Mouse (Mus musculus) myocyte (in vitro differentiated cells): ENCODE measurements around the gene Crybb3. TPM values are rescaled to one million over a fixed set of nuclear protein-coding genes. Genes with fewer than 3 reads are reported as not detected.

Experiments used
- H3K27me3 ChIP-seq: one replicate; pipeline ENCODE4 v1.6.1; 2011; ENCODE audit not compliant: control insufficient read depth, insufficient read depth, insufficient read length
- H3K36me3 ChIP-seq: one replicate; pipeline ENCODE4 v1.6.1; 2011; ENCODE audit not compliant: control insufficient read depth, insufficient read depth
- H3K4me2 ChIP-seq: one replicate; pipeline ENCODE4 v1.6.1; 2011; ENCODE audit warnings: low read depth, control low read depth
- H3K4me3 ChIP-seq: one replicate; pipeline ENCODE4 v1.5.1; 2011; ENCODE audit warnings: mild to moderate bottlenecking, control low read depth, moderate library complexity
- H3K79me2 ChIP-seq: one replicate; pipeline ENCODE4 v1.6.1; 2011; ENCODE audit not compliant: control insufficient read depth, insufficient read depth
- H3ac ChIP-seq: one replicate; pipeline ENCODE4 v1.6.1; 2011; ENCODE audit not compliant: control insufficient read depth, insufficient read length
- CEBPB ChIP-seq: IDR thresholded peaks from 2 replicates; pipeline ENCODE4 v1.6.1; 2011; ENCODE audit warnings: mild to moderate bottlenecking, moderate library complexity; ENCODE audit not compliant: poor library complexity, insufficient read depth, severe bottlenecking
- E2F4 ChIP-seq: IDR thresholded peaks from one replicate; pipeline ENCODE4 v1.6.1; 2011; ENCODE audit warnings: mild to moderate bottlenecking, control low read depth, moderate library complexity; ENCODE audit not compliant: insufficient read depth
- MAX ChIP-seq: IDR thresholded peaks from one replicate; pipeline ENCODE4 v1.6.1; 2011; ENCODE audit warnings: low read depth, mild to moderate bottlenecking, control low read depth
- MYOD1 ChIP-seq, 3 experiments: IDR thresholded peaks; one replicate each; pipeline ENCODE4 v1.6.1; 2011; ENCODE audit warnings: control low read depth in 2 of 3, low read depth in 2 of 3, mild to moderate bottlenecking in 2 of 3, moderate library complexity in 1 of 3; ENCODE audit not compliant: insufficient read length in 2 of 3, control insufficient read depth in 1 of 3
- MYOG ChIP-seq, 3 experiments: IDR thresholded peaks; one replicate each; pipeline ENCODE4 v1.6.1; 2011; ENCODE audit warnings: control low read depth in 2 of 3, low read depth in 2 of 3, mild to moderate bottlenecking in 2 of 3; ENCODE audit not compliant: insufficient read length in 2 of 3, control insufficient read depth in 1 of 3, insufficient read depth in 1 of 3
- POLR2A ChIP-seq: IDR thresholded peaks from one replicate; pipeline ENCODE4 v1.6.1; 2011; ENCODE audit warnings: low read depth, mild to moderate bottlenecking, control low read depth, moderate library complexity; ENCODE audit not compliant: insufficient read length
- POLR2AphosphoS2 ChIP-seq: IDR thresholded peaks from one replicate; pipeline ENCODE4 v1.6.1; 2011; ENCODE audit warnings: low read depth, control low read depth; ENCODE audit not compliant: insufficient read length
- REST ChIP-seq: IDR thresholded peaks from one replicate; pipeline ENCODE4 v1.6.1; 2011; ENCODE audit warnings: mild to moderate bottlenecking, control low read depth, moderate library complexity; ENCODE audit not compliant: insufficient read depth, insufficient read length
- SRF ChIP-seq: IDR thresholded peaks from one replicate; pipeline ENCODE4 v1.6.1; 2011; ENCODE audit warnings: low read depth; ENCODE audit not compliant: control insufficient read depth, insufficient read length
- TCF12 ChIP-seq: IDR thresholded peaks from one replicate; pipeline ENCODE4 v1.6.1; 2011; ENCODE audit warnings: mild to moderate bottlenecking, control low read depth; ENCODE audit not compliant: poor library complexity, insufficient read depth, severe bottlenecking
- TCF3 ChIP-seq: IDR thresholded peaks from one replicate; pipeline ENCODE4 v1.6.1; 2011; ENCODE audit warnings: low read depth, control low read depth; ENCODE audit not compliant: insufficient read length
- USF1 ChIP-seq: IDR thresholded peaks from one replicate; pipeline ENCODE4 v1.6.1; 2011; ENCODE audit warnings: low read depth, mild to moderate bottlenecking, control low read depth, moderate library complexity
- polyA plus RNA-seq: library from polyadenylated mRNA; unstranded; fragments of >200 nt; fragmentation: generic; extraction: Trizol; gene quantifications from one replicate; pipeline ENCODE4 v1.2.1, GENCODE M21; 2012; ENCODE audit warnings: missing spikeins

Crybb3 gene
- polyA plus RNA-seq, 1 experiment = 0.30 TPM

- Histone ChIP-seq H3K79me2 (no peaks in the 10 kb centered on the region), H3K27me3 (no peaks in the 10 kb centered on the region), H3ac (no peak overlapping the region), H3K4me3 (no peak overlapping the region), H3K36me3 (peaks cover 3% of the 10 kb centered on the region), H3K4me2 (no peak overlapping the region)
- TF ChIP-seq POLR2AphosphoS2 (no peak), E2F4 (no peak), MYOG (IDR thresholded peaks at IDR 0.05; ENCODE audit: control insufficient read depth in 1 of 3, insufficient read depth in 1 of 3, insufficient read length in 2 of 3, low read depth in 2 of 3) (no peak), REST (no peak), TCF12 (no peak), MAX (no peak), SRF (no peak), CEBPB (no peak), TCF3 (no peak), USF1 (no peak), POLR2A (no peak), MYOD1 (IDR thresholded peaks at IDR 0.05; ENCODE audit: control insufficient read depth in 1 of 3, insufficient read length in 2 of 3, low read depth in 2 of 3) (no peak)
Observed at GRCm38 (mm10) chr5:113087465-113087864, 6.1 kb upstream of the Crybb3 start.

- TF ChIP-seq MAX = no peak
- no peak for TF ChIP-seq POLR2AphosphoS2
- no peak for TF ChIP-seq USF1
- no peak for TF ChIP-seq POLR2A
- no peak for TF ChIP-seq REST
- no peak for TF ChIP-seq SRF
- no peak for TF ChIP-seq TCF12
- Histone ChIP-seq H3K36me3 (peaks cover 3% of the 10 kb centered on the region), H3K4me3 (no peak overlapping the region), H3K27me3 (no peaks in the 10 kb centered on the region), H3K4me2 (no peak overlapping the region), H3K79me2 (no peaks in the 10 kb centered on the region), H3ac (no peak overlapping the region)
Observed at GRCm38 (mm10) chr5:113086990-113087389, 5.6 kb upstream of the Crybb3 start.

- H3K79me2 ChIP-seq = no peaks in the 10 kb centered on the region
- H3K4me3 ChIP-seq = no peak overlapping the region
- H3K4me2 ChIP-seq = no peak overlapping the region
- peaks cover 3% of the 10 kb centered on the region for H3K36me3 ChIP-seq
- H3K27me3 ChIP-seq = no peaks in the 10 kb centered on the region
- TF ChIP-seq POLR2AphosphoS2 (no peak), MYOD1 (IDR thresholded peaks at IDR 0.05; ENCODE audit: control insufficient read depth in 1 of 3, insufficient read length in 2 of 3, low read depth in 2 of 3) (no peak), SRF (no peak), REST (no peak)
- H3ac ChIP-seq = no peak overlapping the region
Observed at GRCm38 (mm10) chr5:113086439-113086838, 5.1 kb upstream of the Crybb3 start.

- no peaks in the 10 kb centered on the region for H3K79me2 ChIP-seq
- no peaks in the 10 kb centered on the region for H3K27me3 ChIP-seq
- TF ChIP-seq TCF3 (no peak), POLR2AphosphoS2 (no peak), MAX (no peak), TCF12 (no peak), MYOG (IDR thresholded peaks at IDR 0.05; ENCODE audit: control insufficient read depth in 1 of 3, insufficient read depth in 1 of 3, insufficient read length in 2 of 3, low read depth in 2 of 3) (no peak), REST (no peak), E2F4 (no peak), POLR2A (no peak)
- H3K4me3 ChIP-seq = no peak overlapping the region
- no peak overlapping the region for H3K4me2 ChIP-seq
- H3ac ChIP-seq = no peak overlapping the region
- H3K36me3 ChIP-seq = peaks cover 3% of the 10 kb centered on the region
Observed at GRCm38 (mm10) chr5:113085931-113086330, 4.5 kb upstream of the Crybb3 start.

- no peaks in the 10 kb centered on the region for H3K27me3 ChIP-seq
- no peaks in the 10 kb centered on the region for H3K79me2 ChIP-seq
- no peaks in the 10 kb centered on the region for H3K36me3 ChIP-seq
- H3K4me3 ChIP-seq = no peak overlapping the region
- TF ChIP-seq SRF = no peak
- no peak for TF ChIP-seq TCF12
- no peak for TF ChIP-seq MYOG (IDR thresholded peaks at IDR 0.05; ENCODE audit: control insufficient read depth in 1 of 3, insufficient read depth in 1 of 3, insufficient read length in 2 of 3, low read depth in 2 of 3)
- peak; percentile 52 for TF ChIP-seq POLR2AphosphoS2
- TF ChIP-seq CEBPB = no peak
- no peak for TF ChIP-seq TCF3
- H3K4me2 ChIP-seq = no peak overlapping the region
- H3ac ChIP-seq = no peak overlapping the region
Observed at GRCm38 (mm10) chr5:113084309-113084708, 2.9 kb upstream of the Crybb3 start.
